Mouse (Mus musculus): ENCODE data around the gene Defb30. TPM values are rescaled to one million over a fixed set of nuclear protein-coding genes. Genes with fewer than 3 reads are reported as not detected.

Defb30 gene
- total RNA-seq, 4 experiments from 2014 or later: not detected

Other genes with a start within 250 kb of the Defb30 start
- gene Wdfy2, start 212.3 kb downstream of the Defb30 start, total RNA-seq (2022): 10 to 100 TPM; 39.7 to 40.5 (median 40.0) TPM
- gene Defb48, start 65.5 kb downstream of the Defb30 start, total RNA-seq (2022): not detected
- not detected for gene Defb47, start 51.9 kb downstream of the Defb30 start, total RNA-seq (2022)
- not detected for gene Defb43, start 38.2 kb downstream of the Defb30 start, total RNA-seq (2022)
- gene Defb42, start 3.0 kb downstream of the Defb30 start, total RNA-seq (2022): under 1 TPM in 2 of 4 experiments, not detected in 2; 0.56 to 0.62 TPM

Data from adrenal gland, adult 8-10 months (tissue).